Mouse (Mus musculus): ENCODE data around the gene Klc2. TPM values are rescaled to one million over a fixed set of nuclear protein-coding genes. Genes with fewer than 3 reads are reported as not detected.

Klc2 gene
- polyA plus RNA-seq, 1 experiment, result 17.2 TPM

- Histone ChIP-seq H3K9me3 (no peaks in the 10 kb centered on the region), H3K27me3 (replicated peaks) (peaks cover 34% of the 10 kb centered on the region), H3K4me3 (replicated peaks) (no peak overlapping the region), H3K36me3 (replicated peaks; ENCODE audit: low read length) (no peaks in the 10 kb centered on the region), H3K4me1 (peaks cover 58% of the 10 kb centered on the region)
- no peak for TF ChIP-seq FLI1 (IDR thresholded peaks at IDR 0.05; ENCODE audit: low read length)
- no peak for TF ChIP-seq GATA1 (IDR thresholded peaks at IDR 0.05; ENCODE audit: borderline replicate concordance, low read length)
Measured at GRCm38 (mm10) chr19:5057876-5058775, 60.2 kb downstream of the Klc2 start.

Other genes with a start within 250 kb of the Klc2 start
- gene Actn3, start 240.7 kb downstream of the Klc2 start, polyA plus RNA-seq (2012; ENCODE audit: insufficient read depth, low replicate concordance), result 0.06 TPM in 1 of 2 replicates, not detected in the other
- gene Zdhhc24, start 239.9 kb downstream of the Klc2 start, polyA plus RNA-seq (2012; ENCODE audit: insufficient read depth, low replicate concordance), result 1.7 and 9.4 TPM in 2 replicates
- gene Bbs1, start 211.9 kb downstream of the Klc2 start, polyA plus RNA-seq (2012; ENCODE audit: insufficient read depth, low replicate concordance), result 0.62 TPM in 1 of 2 replicates, not detected in the other
- gene Dpp3, start 190.3 kb downstream of the Klc2 start, polyA plus RNA-seq (2012; ENCODE audit: insufficient read depth, low replicate concordance), result 67.2 and 71.4 TPM in 2 replicates
- 0.10 TPM in 1 of 2 replicates, not detected in the other for gene Peli3, start 175.4 kb downstream of the Klc2 start, polyA plus RNA-seq (2012; ENCODE audit: insufficient read depth, low replicate concordance)
- 7.2 and 45.3 TPM in 2 replicates for gene Mrpl11, start 156.4 kb downstream of the Klc2 start, polyA plus RNA-seq (2012; ENCODE audit: insufficient read depth, low replicate concordance)
- 1.1 TPM in 2 replicates for gene Npas4, start 128.2 kb downstream of the Klc2 start, polyA plus RNA-seq (2012; ENCODE audit: insufficient read depth, low replicate concordance)
- gene Slc29a2, start 94.7 kb downstream of the Klc2 start, polyA plus RNA-seq (2012; ENCODE audit: insufficient read depth, low replicate concordance), result 0.58 and 0.94 TPM in 2 replicates
- gene B4gat1, start 79.7 kb downstream of the Klc2 start, polyA plus RNA-seq (2012; ENCODE audit: insufficient read depth, low replicate concordance), result 1.3 and 2.0 TPM in 2 replicates
- not detected in 2 replicates for gene AC124502.3, start 79.7 kb downstream of the Klc2 start, polyA plus RNA-seq (2012; ENCODE audit: insufficient read depth, low replicate concordance)
- gene Brms1, start 77.2 kb downstream of the Klc2 start, polyA plus RNA-seq (2012; ENCODE audit: insufficient read depth, low replicate concordance), result 82.3 and 110 TPM in 2 replicates
- gene Rin1, start 68.1 kb downstream of the Klc2 start, polyA plus RNA-seq (2012; ENCODE audit: insufficient read depth, low replicate concordance), result 0.47 TPM in 1 of 2 replicates, not detected in the other
- 0.74 and 1.3 TPM in 2 replicates for gene Cd248, start 50.5 kb downstream of the Klc2 start, polyA plus RNA-seq (2012; ENCODE audit: insufficient read depth, low replicate concordance)
- 0.32 TPM in 1 of 2 replicates, not detected in the other for gene Tmem151a, start 33.0 kb downstream of the Klc2 start, polyA plus RNA-seq (2012; ENCODE audit: insufficient read depth, low replicate concordance)
- gene Yif1a, start 30.0 kb downstream of the Klc2 start, polyA plus RNA-seq (2012; ENCODE audit: insufficient read depth, low replicate concordance), result 24.4 and 25.6 TPM in 2 replicates
- gene Cnih2, start 20.0 kb downstream of the Klc2 start, polyA plus RNA-seq (2012; ENCODE audit: insufficient read depth, low replicate concordance), result 4.9 and 13.6 TPM in 2 replicates
- gene Rab1b, start 11.5 kb downstream of the Klc2 start, polyA plus RNA-seq (2012; ENCODE audit: insufficient read depth, low replicate concordance), result 445 and 649 TPM in 2 replicates
- gene Pacs1, start 154.6 kb upstream of the Klc2 start, polyA plus RNA-seq (2012; ENCODE audit: insufficient read depth, low replicate concordance), result 40.2 and 130 TPM in 2 replicates
- 158 and 268 TPM in 2 replicates for gene Sf3b2, start 176.9 kb upstream of the Klc2 start, polyA plus RNA-seq (2012; ENCODE audit: insufficient read depth, low replicate concordance)
- gene Gal3st3, start 179.8 kb upstream of the Klc2 start, polyA plus RNA-seq (2012; ENCODE audit: insufficient read depth, low replicate concordance), result not detected in 2 replicates
- gene Catsper1, start 217.2 kb upstream of the Klc2 start, polyA plus RNA-seq (2012; ENCODE audit: insufficient read depth, low replicate concordance), result not detected in 2 replicates
- gene Cst6, start 231.0 kb upstream of the Klc2 start, polyA plus RNA-seq (2012; ENCODE audit: insufficient read depth, low replicate concordance), result 0.54 and 9.2 TPM in 2 replicates
- gene Eif1ad, start 248.2 kb upstream of the Klc2 start, polyA plus RNA-seq (2012; ENCODE audit: insufficient read depth, low replicate concordance), result 4.8 and 48.1 TPM in 2 replicates
- 21.6 and 178 TPM in 2 replicates for gene Banf1, start 248.6 kb upstream of the Klc2 start, polyA plus RNA-seq (2012; ENCODE audit: insufficient read depth, low replicate concordance)

Measured in megakaryocyte, embryonic 14.5 days (primary cell).